Mouse (Mus musculus) intestine, embryonic 15.5 days (tissue): ENCODE results near the gene Fn1. TPM values are rescaled to one million over a fixed set of nuclear protein-coding genes. Genes with fewer than 3 reads are reported as not detected.

Experiments
- ATAC-seq: fragments of 200-750 bp; cut with Nextera tagmentation; 2 replicates; pipeline ENCODE4 v1.8.0; 2017; ENCODE audit warnings: moderate TSS enrichment, moderate library complexity
- H3K27ac ChIP-seq: fragments of 300-500 bp; sonication (generic); 2 replicates; pipeline ENCODE4 v1.5.1; 2015; ENCODE audit warnings: mild to moderate bottlenecking, inconsistent platforms
- H3K27me3 ChIP-seq: fragments of 300-500 bp; sonication (generic); replicated peaks from 2 replicates; pipeline ENCODE4 v1.6.1; 2015; ENCODE audit warnings: inconsistent platforms
- H3K36me3 ChIP-seq: fragments of 300-500 bp; sonication (generic); 2 replicates; pipeline ENCODE4 v1.6.1; 2015; ENCODE audit warnings: inconsistent platforms
- H3K4me1 ChIP-seq: fragments of 300-500 bp; sonication (generic); replicated peaks from 2 replicates; pipeline ENCODE4 v1.6.1; 2015; ENCODE audit warnings: inconsistent platforms
- H3K4me2 ChIP-seq: fragments of 300-500 bp; sonication (generic); replicated peaks from 2 replicates; pipeline ENCODE4 v1.6.1; 2015; ENCODE audit warnings: mild to moderate bottlenecking, inconsistent platforms
- H3K4me3 ChIP-seq: fragments of 300-500 bp; sonication (generic); replicated peaks from 2 replicates; pipeline ENCODE4 v1.5.1; 2015; ENCODE audit warnings: inconsistent platforms
- H3K9ac ChIP-seq: fragments of 300-500 bp; sonication (generic); 2 replicates; pipeline ENCODE4 v1.6.1; 2015; ENCODE audit warnings: inconsistent platforms
- H3K9me3 ChIP-seq: fragments of 300-500 bp; sonication (generic); 2 replicates; pipeline ENCODE4 v1.6.1; 2016; ENCODE audit warnings: inconsistent platforms
- WGBS: fragments of 180-500 bp; shearing (Covaris S2); methylation state at CpG from one replicate; pipeline ENCODE4 v1.1.7; 2015; 5-methylcytosine and 5-hydroxymethylcytosine counted together
- polyA plus RNA-seq: library from polyadenylated mRNA; unstranded; fragments of >200 nt; fragmentation: Nextera tagmentation; extraction: Ambion mirVana; gene quantifications from 2 replicates; pipeline ENCODE4 v1.2.1, GENCODE M21; 2015

Gene Fn1
- 79.0 and 83.2 TPM in 2 replicates for polyA plus RNA-seq

DNA sequence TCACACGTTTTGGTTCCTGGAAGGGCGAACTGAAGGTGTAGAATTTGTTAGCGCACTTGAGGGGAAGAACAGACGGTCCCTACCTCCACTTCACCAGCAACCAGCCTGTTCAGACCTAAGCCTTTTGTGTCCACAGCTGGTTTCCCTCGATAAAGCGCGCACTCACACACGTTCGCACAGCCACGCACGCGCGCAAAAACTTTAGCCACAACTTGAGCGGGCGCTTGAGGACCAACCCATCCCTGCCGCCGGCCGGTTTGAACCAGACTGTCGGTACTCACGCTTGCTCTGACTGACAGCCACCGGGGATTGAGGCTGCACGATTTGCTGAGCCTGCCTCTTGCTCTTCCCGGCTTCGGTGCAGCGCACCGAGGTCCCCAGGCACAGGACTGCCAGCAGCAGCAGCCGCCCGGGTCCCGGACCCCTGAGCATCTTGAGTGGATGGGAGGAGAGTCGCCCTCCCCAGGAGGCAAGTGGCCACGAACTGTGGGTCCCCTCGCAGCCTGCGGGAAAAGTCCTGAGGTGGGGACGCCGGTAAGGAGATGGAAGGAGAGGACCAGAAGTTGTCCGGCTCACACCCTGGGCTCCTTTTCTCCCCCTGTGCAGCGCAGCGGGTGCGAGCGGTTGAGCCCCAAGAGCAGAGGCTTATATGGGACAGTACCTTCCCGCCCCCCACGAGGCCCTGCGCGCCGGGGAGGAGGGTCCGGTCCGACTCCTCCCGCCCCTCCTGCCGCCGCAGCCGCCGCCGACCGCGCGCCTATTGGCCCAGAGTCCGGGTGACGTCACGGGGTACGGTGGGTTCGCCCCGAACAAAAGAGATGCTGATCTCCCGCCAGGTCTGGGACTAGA is at the start of gene Fn1:
Fn1 (minus strand) TSS at position 650 of the 849 bp plus-strand sequence.
- ATAC-seq, result peak; percentile 94
- Histone ChIP-seq H3K4me3 (peak within 1 kb of the TSS; percentile 76), H3K9me3 (no peaks in the 10 kb centered on the region), H3K4me1 (peaks cover 11% of the 10 kb centered on the region; the same call in 1 of the 2 replicates), H3K4me2 (peak within 1 kb of the TSS; percentile 94), H3K36me3 (no peaks in the 10 kb centered on the region; the same call in 1 of the 2 replicates), H3K27ac (peak within 1 kb of the TSS; percentile 91), H3K9ac (peak within 1 kb of the TSS; percentile 74), H3K27me3 (no peaks in the 10 kb centered on the region)
- under 1% methylated on average over 59 of the region's 63 CpGs for WGBS

DNA sequence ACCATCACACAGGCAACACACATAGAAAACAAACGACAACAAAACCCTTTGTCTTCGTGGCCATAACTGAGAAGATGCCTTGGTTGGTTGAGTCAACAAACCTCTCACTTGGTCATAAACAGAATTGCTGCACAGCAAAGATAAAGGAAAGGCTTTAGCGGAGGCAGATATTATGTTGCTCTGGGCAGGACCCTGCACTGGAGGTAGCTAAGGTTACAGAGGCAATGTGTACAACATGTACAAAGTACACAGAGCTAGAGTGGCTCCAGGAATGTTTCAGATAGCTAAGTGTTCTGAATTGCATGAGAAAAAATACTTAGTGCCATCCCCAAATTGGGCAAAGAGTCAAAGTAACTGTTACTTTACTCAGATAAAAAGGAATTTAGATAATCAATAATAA is 43.1 kb upstream of the Fn1 start:
- WGBS, result 66% methylated on average over 3 of the region's 3 CpGs
- no peaks in the 10 kb centered on the region for H3K9me3 ChIP-seq
- H3K4me3 ChIP-seq, result no peak overlapping the region
- no peak overlapping the region for H3K4me2 ChIP-seq
- H3K27ac ChIP-seq, result no peak overlapping the region
- H3K36me3 ChIP-seq, result no peaks in the 10 kb centered on the region
- no peak overlapping the region for H3K9ac ChIP-seq
- H3K4me1 ChIP-seq, result no peaks in the 10 kb centered on the region
- no peaks in the 10 kb centered on the region for H3K27me3 ChIP-seq
- ATAC-seq, result peak; percentile 76

DNA sequence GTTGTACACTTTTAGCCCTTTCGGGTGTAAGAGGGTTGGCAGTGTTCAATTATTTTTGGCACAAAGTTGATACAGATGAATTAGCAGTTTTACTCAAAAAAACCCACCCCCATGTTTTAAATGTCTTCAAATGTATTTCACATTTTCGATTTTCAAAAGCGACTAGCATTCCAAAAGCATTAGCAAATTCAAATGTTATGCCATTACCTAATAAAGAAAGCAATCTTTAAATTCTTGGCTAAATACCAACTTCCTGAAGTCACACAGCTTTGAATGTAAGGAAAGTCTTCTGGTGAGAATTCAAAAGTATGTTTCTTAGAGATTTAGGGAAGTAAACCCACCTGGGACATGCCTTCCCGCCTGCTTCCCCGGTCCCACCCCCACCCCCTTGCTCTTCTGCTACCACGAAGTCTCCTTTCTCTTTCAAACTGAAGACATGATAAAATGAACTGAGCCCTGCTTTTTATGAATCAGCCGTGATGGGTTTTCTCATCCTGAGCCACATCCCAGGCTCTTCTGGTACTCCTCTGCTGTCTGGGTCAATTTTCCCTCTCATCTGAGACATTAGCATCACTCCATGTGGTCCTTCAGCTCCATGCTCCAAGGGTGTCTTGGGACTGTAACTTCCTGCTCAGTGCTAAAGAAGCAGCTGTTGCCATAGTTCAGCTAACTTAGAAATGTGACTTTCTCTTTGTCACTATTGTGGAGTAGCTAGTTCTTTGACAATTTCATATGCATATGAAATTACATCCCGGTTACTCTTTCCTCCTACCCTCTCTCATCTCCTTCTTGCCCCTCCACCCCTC is 38.7 kb upstream of the Fn1 start:
- H3K9me3 ChIP-seq, result no peaks in the 10 kb centered on the region
- WGBS, result 55% methylated on average over 8 of the region's 8 CpGs
- H3K4me2 ChIP-seq, result no peak overlapping the region; the same call in 1 of the 2 replicates
- no peaks in the 10 kb centered on the region for H3K27me3 ChIP-seq
- H3K36me3 ChIP-seq, result no peaks in the 10 kb centered on the region
- ATAC-seq, result no peak
- H3K9ac ChIP-seq, result no peak overlapping the region
- H3K27ac ChIP-seq, result no peak overlapping the region
- H3K4me1 ChIP-seq, result no peaks in the 10 kb centered on the region
- H3K4me3 ChIP-seq, result no peak overlapping the region

DNA sequence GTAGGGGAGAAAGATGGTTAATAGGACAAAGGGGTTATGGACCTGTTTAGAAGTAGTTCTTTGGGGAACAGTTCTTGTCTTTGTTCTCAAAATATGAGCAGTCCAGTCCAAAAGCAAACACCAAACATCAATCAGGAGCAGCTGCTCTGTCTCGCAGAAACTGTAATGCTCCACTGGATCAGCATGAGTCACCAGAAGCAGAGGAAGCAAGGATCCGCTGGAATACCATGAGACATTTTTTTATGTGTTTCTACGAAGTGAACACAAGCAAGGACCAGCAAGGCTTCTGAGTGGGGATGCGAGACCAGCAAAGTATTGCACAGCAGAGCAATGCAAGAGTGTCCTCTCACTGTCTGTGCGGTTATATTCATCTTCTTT is 35.9 kb upstream of the Fn1 start:
- Histone ChIP-seq H3K4me2 (no peak overlapping the region), H3K36me3 (no peaks in the 10 kb centered on the region), H3K9me3 (no peaks in the 10 kb centered on the region), H3K4me1 (no peaks in the 10 kb centered on the region), H3K4me3 (no peak overlapping the region), H3K27me3 (no peaks in the 10 kb centered on the region), H3K9ac (no peak overlapping the region), H3K27ac (no peak overlapping the region)
- 78% methylated on average over 5 of the region's 5 CpGs for WGBS
- ATAC-seq, result no peak

DNA sequence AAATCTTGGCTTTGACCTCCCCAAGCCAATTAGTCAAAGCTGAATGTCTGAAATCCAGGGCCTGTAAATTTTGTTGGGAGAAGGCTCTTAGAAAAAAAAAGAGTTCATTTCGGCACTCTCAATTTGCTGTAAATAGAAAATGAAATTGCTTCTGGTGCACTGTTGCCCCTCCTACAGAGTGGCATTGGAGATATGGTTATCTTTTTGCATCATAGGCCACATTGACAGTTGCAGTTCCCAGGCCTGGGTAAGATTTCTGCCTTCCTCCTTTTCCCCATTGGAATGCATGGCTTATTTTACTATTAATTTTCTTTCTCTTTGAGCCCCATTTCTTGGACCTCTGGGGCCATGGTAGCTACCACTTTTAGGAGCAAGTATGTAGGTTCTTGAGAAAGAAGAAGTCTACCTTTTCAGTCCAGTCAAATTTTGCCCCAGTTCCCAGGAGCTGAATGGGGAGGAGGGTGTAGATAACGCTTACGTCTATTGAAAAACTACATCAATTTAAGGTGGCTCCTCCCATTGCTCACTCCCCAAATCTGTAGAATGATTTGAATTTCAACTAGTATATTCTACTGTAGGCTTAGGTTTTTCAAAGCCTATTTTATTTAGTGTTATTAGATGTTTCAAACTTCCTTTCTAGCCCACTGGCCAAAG is 35.4 kb upstream of the Fn1 start:
- ATAC-seq, result no peak

DNA sequence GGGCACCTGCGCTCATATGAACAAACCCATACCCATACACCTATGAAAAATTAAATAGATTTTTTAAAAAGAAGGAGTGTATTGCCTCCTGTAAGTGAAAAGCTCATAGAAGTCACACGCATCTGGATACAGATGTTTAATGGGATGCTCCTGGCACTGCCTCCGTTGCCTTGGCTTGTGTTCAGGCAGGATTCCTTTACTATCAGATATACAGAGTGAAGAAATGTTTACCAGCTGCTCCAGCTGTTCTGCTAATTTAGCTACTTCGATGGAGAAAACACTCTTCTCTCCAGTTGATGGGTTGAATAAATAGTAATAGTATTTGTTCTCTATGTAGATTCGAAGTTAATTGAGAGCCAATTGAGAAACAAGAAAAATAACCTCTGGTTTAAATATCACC is 33.8 kb upstream of the Fn1 start:
- H3K4me2 ChIP-seq, result no peak overlapping the region
- no peak overlapping the region for H3K9ac ChIP-seq
- H3K4me1 ChIP-seq, result no peaks in the 10 kb centered on the region
- ATAC-seq, result no peak
- H3K36me3 ChIP-seq, result no peaks in the 10 kb centered on the region
- 66% methylated on average over 5 of the region's 5 CpGs for WGBS
- no peaks in the 10 kb centered on the region for H3K27me3 ChIP-seq
- no peak overlapping the region for H3K27ac ChIP-seq
- no peak overlapping the region for H3K4me3 ChIP-seq
- H3K9me3 ChIP-seq, result no peaks in the 10 kb centered on the region

More for the DNA sequence above, 35.4 kb upstream of the Fn1 start:
- WGBS, result 96% methylated on average over 3 of the region's 3 CpGs
- Histone ChIP-seq H3K36me3 (no peaks in the 10 kb centered on the region), H3K4me3 (no peak overlapping the region), H3K4me2 (no peak overlapping the region), H3K4me1 (no peaks in the 10 kb centered on the region), H3K27ac (no peak overlapping the region), H3K27me3 (no peaks in the 10 kb centered on the region), H3K9ac (no peak overlapping the region), H3K9me3 (no peaks in the 10 kb centered on the region)

DNA sequence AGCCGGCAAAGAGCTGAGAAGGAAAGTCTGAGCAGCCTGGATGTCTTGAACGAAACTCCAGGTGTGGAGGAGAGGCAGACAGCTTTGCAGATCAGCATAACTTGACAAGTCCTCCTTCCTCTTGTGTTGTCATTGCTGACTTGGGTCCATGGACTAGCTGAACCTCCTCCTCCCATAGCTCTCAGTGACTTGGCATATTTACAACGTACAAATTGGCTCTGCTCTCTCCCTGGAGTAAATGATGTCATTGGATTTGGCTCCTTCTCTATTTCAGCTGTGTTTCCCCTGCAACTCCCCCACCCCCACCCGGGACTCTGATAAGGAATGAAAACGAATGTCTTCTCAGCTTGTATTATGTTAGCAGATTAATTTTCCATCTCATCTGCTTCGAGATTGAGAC is 30.7 kb upstream of the Fn1 start:
- Histone ChIP-seq H3K9ac (no peak overlapping the region), H3K27ac (no peak overlapping the region), H3K36me3 (no peaks in the 10 kb centered on the region), H3K27me3 (no peaks in the 10 kb centered on the region), H3K4me1 (no peaks in the 10 kb centered on the region), H3K4me3 (no peak overlapping the region), H3K9me3 (no peaks in the 10 kb centered on the region), H3K4me2 (no peak overlapping the region)
- 46% methylated on average over 6 of the region's 6 CpGs for WGBS
- ATAC-seq, result peak; percentile 66; the same call in 1 of the 2 replicates

DNA sequence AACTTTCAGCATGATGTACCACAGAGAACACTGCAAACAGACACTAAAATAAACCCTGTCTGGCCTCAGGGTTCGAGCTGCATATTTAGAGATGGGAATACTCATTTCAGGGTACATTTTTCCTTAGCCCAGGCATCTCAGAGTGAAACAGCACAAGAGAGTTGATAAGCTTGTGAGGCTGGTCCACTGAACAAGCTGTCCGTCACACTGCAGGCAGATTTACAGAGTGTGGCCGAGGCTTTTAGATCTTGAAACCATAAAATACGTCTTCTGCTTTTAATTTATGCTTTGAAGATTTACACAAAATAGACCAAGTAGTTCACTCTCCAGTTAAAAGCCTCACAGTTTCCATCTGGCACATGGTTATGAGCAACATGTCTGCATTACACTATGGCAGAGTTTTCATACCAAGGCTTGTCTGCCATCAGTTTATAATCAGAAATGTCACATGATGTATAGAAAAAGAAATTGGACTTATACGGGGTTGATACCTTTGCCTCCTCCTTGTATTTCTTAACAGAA is 29.3 kb upstream of the Fn1 start:
- H3K27me3 ChIP-seq, result no peaks in the 10 kb centered on the region
- no peak overlapping the region for H3K4me3 ChIP-seq
- no peaks in the 10 kb centered on the region for H3K4me1 ChIP-seq
- ATAC-seq, result no peak
- no peaks in the 10 kb centered on the region for H3K36me3 ChIP-seq
- H3K27ac ChIP-seq, result no peak overlapping the region
- no peak overlapping the region for H3K4me2 ChIP-seq
- WGBS, result 37% methylated on average over 5 of the region's 5 CpGs
- no peaks in the 10 kb centered on the region for H3K9me3 ChIP-seq
- no peak overlapping the region for H3K9ac ChIP-seq

DNA sequence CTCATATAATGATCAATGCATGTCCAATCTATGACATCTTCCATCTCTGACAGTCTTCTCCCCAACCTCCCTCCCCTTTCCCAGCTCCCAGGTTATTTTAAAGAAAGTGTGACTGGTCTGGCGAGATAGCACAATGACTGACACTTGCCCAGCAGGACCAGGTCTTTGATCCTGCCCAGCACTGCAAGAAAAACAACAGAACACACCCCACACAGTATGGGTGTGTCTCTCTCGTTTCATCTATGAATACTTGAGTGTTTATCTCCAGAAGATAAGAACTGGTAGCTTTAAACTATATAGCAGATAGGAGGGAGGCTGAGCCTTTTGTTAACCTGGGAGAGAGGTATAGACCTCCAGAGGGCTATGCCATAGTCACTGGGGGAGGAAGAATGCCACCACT is 28.3 kb upstream of the Fn1 start:
- WGBS, result 29% methylated on average over 2 of the region's 2 CpGs
- no peaks in the 10 kb centered on the region for H3K36me3 ChIP-seq
- no peak overlapping the region for H3K4me3 ChIP-seq
- H3K27me3 ChIP-seq, result no peaks in the 10 kb centered on the region
- no peaks in the 10 kb centered on the region for H3K4me1 ChIP-seq
- no peak overlapping the region for H3K9ac ChIP-seq
- H3K4me2 ChIP-seq, result no peak overlapping the region
- H3K9me3 ChIP-seq, result no peaks in the 10 kb centered on the region
- ATAC-seq, result peak; percentile 75
- H3K27ac ChIP-seq, result no peak overlapping the region

DNA sequence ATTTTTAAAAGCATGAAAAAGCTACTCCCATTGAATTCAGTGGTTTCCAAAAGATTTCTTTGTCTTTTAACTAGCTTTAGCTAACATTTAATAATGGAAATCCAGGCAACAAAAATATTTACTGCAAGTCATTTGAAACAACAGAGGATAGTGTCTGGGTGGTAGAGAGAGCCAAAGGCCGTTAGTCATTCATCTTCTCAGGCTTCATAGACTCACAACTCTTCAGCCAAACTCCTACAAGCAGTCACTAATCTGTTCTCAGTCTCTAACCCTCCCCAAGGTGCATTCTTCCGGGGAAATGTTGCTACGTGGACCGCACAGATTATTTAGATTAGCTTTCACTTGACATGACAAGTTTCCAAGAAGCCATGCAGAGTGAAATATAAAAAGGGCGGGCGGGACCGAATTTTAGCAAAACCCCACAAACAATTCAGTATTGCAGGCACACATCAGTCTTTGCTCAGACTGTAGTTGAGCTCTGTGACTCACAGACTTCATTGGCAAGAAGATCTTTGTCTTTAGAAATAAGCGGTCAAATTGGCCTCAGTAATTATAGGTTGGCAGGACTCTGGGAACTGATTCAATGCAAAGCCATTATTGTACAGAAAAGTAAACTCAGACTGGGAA is 27.2 kb upstream of the Fn1 start:
- Histone ChIP-seq H3K9ac (no peak overlapping the region), H3K36me3 (no peaks in the 10 kb centered on the region), H3K4me3 (no peak overlapping the region), H3K27ac (no peak overlapping the region), H3K4me1 (no peaks in the 10 kb centered on the region), H3K9me3 (no peaks in the 10 kb centered on the region), H3K27me3 (no peaks in the 10 kb centered on the region), H3K4me2 (no peak overlapping the region)
- WGBS, result 73% methylated on average over 8 of the region's 8 CpGs
- ATAC-seq, result no peak

DNA sequence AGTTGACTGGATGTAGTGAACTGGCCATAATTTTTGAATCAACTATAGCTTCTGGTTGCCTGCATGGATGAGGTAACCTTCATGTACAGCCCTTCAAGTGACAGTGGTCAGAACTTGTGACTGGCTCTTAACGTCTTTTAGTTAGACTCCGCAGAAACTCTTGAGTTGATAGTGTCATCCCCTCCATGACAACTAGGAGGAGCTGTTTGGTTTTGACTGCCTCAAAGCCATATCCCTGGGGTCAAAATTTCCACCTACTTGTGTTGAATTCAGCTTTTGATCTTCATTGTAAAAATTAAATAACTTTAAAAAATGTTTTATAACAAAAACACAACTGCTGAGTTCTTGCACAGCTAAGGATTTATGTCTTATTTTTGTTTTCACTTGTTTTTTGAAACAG is 22.4 kb upstream of the Fn1 start:
- Histone ChIP-seq H3K9ac (no peak overlapping the region), H3K4me2 (no peak overlapping the region), H3K27ac (no peak overlapping the region), H3K4me3 (no peak overlapping the region), H3K9me3 (no peaks in the 10 kb centered on the region), H3K4me1 (no peaks in the 10 kb centered on the region), H3K27me3 (no peaks in the 10 kb centered on the region), H3K36me3 (no peaks in the 10 kb centered on the region)
- ATAC-seq, result no peak
- WGBS, result 78% methylated on average over 2 of the region's 2 CpGs

DNA sequence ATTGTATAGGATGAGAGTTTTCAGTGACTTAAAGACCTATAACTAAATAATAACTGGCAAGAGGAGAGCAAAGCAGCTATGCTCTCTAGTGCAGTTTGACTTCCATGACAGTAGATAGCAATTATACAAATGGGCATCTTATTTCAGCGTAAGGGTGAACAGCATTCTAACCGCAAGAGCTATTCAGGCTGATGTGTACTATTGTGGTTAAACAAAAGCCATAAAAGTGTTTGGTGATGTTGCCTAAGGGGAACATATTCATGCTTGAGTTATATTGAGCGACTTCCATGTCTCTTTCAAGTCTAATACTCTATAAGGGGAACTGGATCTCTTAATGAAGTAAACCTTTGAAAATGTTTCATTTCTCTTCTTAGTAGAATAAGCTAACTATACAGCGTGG is 21.3 kb upstream of the Fn1 start:
- Histone ChIP-seq H3K4me2 (no peak overlapping the region), H3K9ac (no peak overlapping the region), H3K9me3 (no peaks in the 10 kb centered on the region), H3K4me3 (no peak overlapping the region), H3K4me1 (no peaks in the 10 kb centered on the region), H3K27me3 (no peaks in the 10 kb centered on the region), H3K36me3 (no peaks in the 10 kb centered on the region), H3K27ac (no peak overlapping the region)
- WGBS, result 96% methylated on average over 4 of the region's 4 CpGs
- no peak for ATAC-seq
